Mouse (Mus musculus) thymus, adult 2 months (tissue): ENCODE data around the gene Rgs10. TPM values are rescaled to one million over a fixed set of nuclear protein-coding genes. Genes with fewer than 3 reads are reported as not detected.

Experiments
- DNase-seq: peaks from one replicate; pipeline ENCODE4 v3.0.0; 2021
- H3K27ac ChIP-seq: fragments of 200-500 bp; 2 replicates; pipeline ENCODE4 v1.5.1; 2012; ENCODE audit warnings: low read length, control low read depth; ENCODE audit not compliant: control insufficient read depth, insufficient read depth
- H3K27me3 ChIP-seq: fragments of 200-500 bp; 2 replicates; pipeline ENCODE4 v1.6.1; 2012; ENCODE audit warnings: mild to moderate bottlenecking, low read length, moderate library complexity, mixed read lengths; ENCODE audit not compliant: control insufficient read depth, insufficient read depth
- H3K36me3 ChIP-seq: fragments of 200-500 bp; 2 replicates; pipeline ENCODE4 v1.6.1; 2012; ENCODE audit warnings: mild to moderate bottlenecking, low read length, moderate library complexity; ENCODE audit not compliant: control insufficient read depth, insufficient read depth
- H3K4me1 ChIP-seq: fragments of 200-500 bp; replicated peaks from 2 replicates; pipeline ENCODE4 v1.6.1; 2012; ENCODE audit warnings: low read length; ENCODE audit not compliant: control insufficient read depth, insufficient read depth
- H3K4me3 ChIP-seq: fragments of 200-500 bp; 2 replicates; pipeline ENCODE4 v1.5.1; 2012; ENCODE audit warnings: mild to moderate bottlenecking, low read length, control low read depth, moderate library complexity; ENCODE audit not compliant: control insufficient read depth, insufficient read depth
- CTCF ChIP-seq: fragments of 200-500 bp; IDR thresholded peaks from 2 replicates; pipeline ENCODE4 v1.5.1; 2012; ENCODE audit warnings: mild to moderate bottlenecking, control low read depth, low read length, moderate library complexity, borderline replicate concordance; ENCODE audit not compliant: control insufficient read depth, poor library complexity, insufficient read depth; ENCODE audit errors: extremely low read depth
- POLR2A ChIP-seq: fragments of 200-500 bp; IDR thresholded peaks from 2 replicates; pipeline ENCODE4 v1.6.1; 2012; ENCODE audit warnings: mild to moderate bottlenecking, low read length, control low read depth, moderate library complexity; ENCODE audit not compliant: control insufficient read depth, poor library complexity, insufficient read depth; ENCODE audit errors: extremely low read depth
- WGBS: fragments of 180-500 bp; shearing (Covaris S2); methylation state at CpG from one replicate; pipeline ENCODE4 v1.1.7; 2018; 5-methylcytosine and 5-hydroxymethylcytosine counted together
- polyA plus RNA-seq: library from polyadenylated mRNA; depleted of rRNA; stranded (reverse); fragments of >200 nt; gene quantifications from 2 replicates; pipeline ENCODE4 v1.2.3, GENCODE M21; 2012

The Rgs10 gene
- polyA plus RNA-seq, 1 experiment: 71.8 TPM

GRCm38 (mm10) chr7:128391267-128392057 is 27.1 kb downstream of the Rgs10 start:
- Histone ChIP-seq H3K36me3 (peaks cover 8% of the 10 kb centered on the region; the same call in 1 of the 2 replicates), H3K4me1 (peaks cover 60% of the 10 kb centered on the region), H3K27me3 (no peaks in the 10 kb centered on the region), H3K27ac (peak overlapping the region; percentile 99), H3K4me3 (no peak overlapping the region)
- peak; percentile 60 for DNase-seq
- TF ChIP-seq CTCF: no peak
- TF ChIP-seq POLR2A: no peak
- 15% methylated on average over 12 of the region's 12 CpGs for WGBS

- TF ChIP-seq POLR2A (no peak), CTCF (no peak)
- peak overlapping the region; percentile 18; the same call in 1 of the 2 replicates for H3K27ac ChIP-seq
- no peaks in the 10 kb centered on the region for H3K27me3 ChIP-seq
- no peak overlapping the region for H3K4me3 ChIP-seq
- WGBS: 90% methylated on average over 7 of the region's 7 CpGs
- H3K36me3 ChIP-seq: peaks cover 8% of the 10 kb centered on the region; the same call in 1 of the 2 replicates
- H3K4me1 ChIP-seq: peaks cover 68% of the 10 kb centered on the region
- DNase-seq: no peak
Observed at GRCm38 (mm10) chr7:128388968-128389367, 29.6 kb downstream of the Rgs10 start.

- WGBS: 9% methylated on average over 10 of the region's 10 CpGs
- TF ChIP-seq POLR2A (no peak), CTCF (no peak)
- Histone ChIP-seq H3K27ac (peak overlapping the region; percentile 100), H3K36me3 (peaks cover 8% of the 10 kb centered on the region; the same call in 1 of the 2 replicates), H3K4me3 (no peak overlapping the region), H3K27me3 (no peaks in the 10 kb centered on the region), H3K4me1 (peaks cover 64% of the 10 kb centered on the region)
- DNase-seq: peak; percentile 65
Observed at GRCm38 (mm10) chr7:128383726-128384463, 34.7 kb downstream of the Rgs10 start.

GRCm38 (mm10) chr7:128383189-128383725 is 35.3 kb downstream of the Rgs10 start:
- Histone ChIP-seq H3K4me3 (no peak overlapping the region), H3K36me3 (peaks cover 3% of the 10 kb centered on the region; the same call in 1 of the 2 replicates), H3K27me3 (no peaks in the 10 kb centered on the region), H3K4me1 (peaks cover 62% of the 10 kb centered on the region), H3K27ac (peak overlapping the region; percentile 100)
- 13% methylated on average over 7 of the region's 7 CpGs for WGBS
- no peak for TF ChIP-seq CTCF
- no peak for TF ChIP-seq POLR2A
- DNase-seq: no peak

- WGBS: 86% methylated on average over 6 of the region's 6 CpGs
- no peak for TF ChIP-seq CTCF
- TF ChIP-seq POLR2A: no peak
- Histone ChIP-seq H3K36me3 (no peaks in the 10 kb centered on the region), H3K4me3 (no peak overlapping the region), H3K27me3 (no peaks in the 10 kb centered on the region), H3K4me1 (peaks cover 60% of the 10 kb centered on the region), H3K27ac (peak overlapping the region; percentile 100)
- no peak for DNase-seq
Observed at GRCm38 (mm10) chr7:128382527-128382860, 36.1 kb downstream of the Rgs10 start.

- peaks cover 63% of the 10 kb centered on the region for H3K4me1 ChIP-seq
- DNase-seq: no peak
- H3K36me3 ChIP-seq: no peaks in the 10 kb centered on the region
Observed at GRCm38 (mm10) chr7:128381811-128382526, 36.6 kb downstream of the Rgs10 start.

More at GRCm38 (mm10) chr7:128381811-128382526, 36.6 kb downstream of the Rgs10 start:
- 16% methylated on average over 14 of the region's 14 CpGs for WGBS
- Histone ChIP-seq H3K27ac (peak overlapping the region; percentile 100), H3K4me3 (no peak overlapping the region), H3K27me3 (no peaks in the 10 kb centered on the region)
- no peak for TF ChIP-seq POLR2A
- no peak for TF ChIP-seq CTCF
